Mouse (Mus musculus): ENCODE data around the gene Psma4. TPM values are rescaled to one million over a fixed set of nuclear protein-coding genes. Genes with fewer than 3 reads are reported as not detected.

Gene Psma4
- total RNA-seq, 2 experiments from 2014 or later: 117 to 128 TPM

- DNase-seq (ENCODE audit: low spot score): no peak
Measured at GRCm38 (mm10) chr9:54981291-54982191, 31.0 kb downstream of the Psma4 start.

GRCm38 (mm10) chr9:54982401-54982800, 31.8 kb downstream of the Psma4 start:
- DNase-seq (ENCODE audit: low spot score): no peak

GRCm38 (mm10) chr9:54990362-54990761, 39.8 kb downstream of the Psma4 start:
- DNase-seq (ENCODE audit: low spot score): no peak

GRCm38 (mm10) chr9:54994381-54994780, 43.8 kb downstream of the Psma4 start:
- no peak for DNase-seq (ENCODE audit: low spot score)

GRCm38 (mm10) chr9:54995645-54996044, 45.1 kb downstream of the Psma4 start:
- DNase-seq (ENCODE audit: low spot score): no peak

GRCm38 (mm10) chr9:55003609-55004008, 53.0 kb downstream of the Psma4 start:
- DNase-seq (ENCODE audit: low spot score): no peak

Other genes with a start within 250 kb of the Psma4 start
- 10 to 100 TPM; 19.0 to 21.6 TPM for gene Wdr61, start 216.3 kb upstream of the Psma4 start, total RNA-seq (2021)
- under 1 TPM; 0.80 to 0.88 TPM for gene Crabp1, start 186.0 kb upstream of the Psma4 start, total RNA-seq (2021)
- gene Ireb2, start 87.0 kb upstream of the Psma4 start, total RNA-seq (2021): 10 to 100 TPM; 16.6 to 17.7 TPM
- gene Hykk, start 33.5 kb upstream of the Psma4 start, total RNA-seq (2021): under 1 TPM; 0.64 to 0.66 TPM
- gene AY074887, start 208 bp downstream of the Psma4 start, total RNA-seq (2021): not detected
- not detected for gene Chrna5, start 30.1 kb downstream of the Psma4 start, total RNA-seq (2021)
- not detected for gene Chrna3, start 75.8 kb downstream of the Psma4 start, total RNA-seq (2021)
- gene Chrnb4, start 98.0 kb downstream of the Psma4 start, total RNA-seq (2021): under 1 TPM in 1 of 2 experiments, not detected in 1; 0.07 TPM
- gene Ube2q2, start 198.1 kb downstream of the Psma4 start, total RNA-seq (2021): 10 to 100 TPM; 36.0 to 36.3 TPM